Mouse (Mus musculus): ENCODE results near the gene Ptprn2. TPM values are rescaled to one million over a fixed set of nuclear protein-coding genes. Genes with fewer than 3 reads are reported as not detected.

The Ptprn2 gene
- total RNA-seq, 2 experiments from 2014 or later, result not detected

DNA sequence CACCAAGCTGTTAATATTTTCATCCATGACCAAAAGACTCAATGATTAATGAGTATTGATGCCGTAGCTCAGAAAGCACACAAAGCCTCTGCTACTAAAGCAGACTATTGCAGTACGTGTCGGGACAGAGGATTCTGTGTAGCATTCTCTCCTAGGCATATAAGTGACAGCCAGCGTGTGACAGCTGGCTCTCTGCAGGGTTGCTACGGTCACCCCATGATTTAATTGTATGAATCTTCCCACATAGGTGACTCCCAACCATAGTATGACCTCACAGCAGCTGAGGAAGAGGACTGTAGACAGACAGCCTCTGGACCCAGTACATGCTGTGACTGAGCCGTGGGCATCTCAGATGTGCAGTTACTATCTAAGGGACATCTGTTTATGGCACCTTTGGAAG, 114.5 kb downstream of the Ptprn2 start:
- Histone ChIP-seq H3K27ac (no peak overlapping the region), H3K4me3 (no peak overlapping the region)
- TF ChIP-seq CTCF (IDR thresholded peaks at IDR 0.05), result no peak
- no peak for DNase-seq
- intact Hi-C loops (cut with DNase I), result no loop called here

GRCm38 (mm10) chr12:116601395-116601794, 115.9 kb downstream of the Ptprn2 start:
- no peak for TF ChIP-seq CTCF (IDR thresholded peaks at IDR 0.05)
- intact Hi-C loops (cut with DNase I), result no loop called here
- no peak overlapping the region for H3K4me3 ChIP-seq

DNA sequence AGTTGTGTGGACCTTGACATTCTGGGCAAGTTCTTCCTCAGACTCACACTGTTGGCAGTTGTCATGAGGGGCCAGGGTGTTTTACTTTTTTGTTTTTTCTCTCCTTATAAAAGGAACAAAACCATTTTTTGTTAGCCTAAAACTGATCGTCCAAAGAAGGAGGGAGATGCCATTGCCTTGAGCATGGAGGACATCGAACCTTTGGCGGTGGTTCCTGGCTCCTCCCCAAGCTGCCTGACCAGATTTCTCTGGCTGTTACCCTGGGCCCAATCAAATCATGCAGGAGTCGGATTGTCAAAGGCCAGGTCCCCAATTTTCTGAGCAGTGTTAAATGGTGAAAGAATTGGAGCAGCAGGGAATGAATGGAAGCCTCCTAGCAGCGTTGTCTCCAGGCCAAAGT, 116.4 kb downstream of the Ptprn2 start:
- no peak overlapping the region for H3K4me3 ChIP-seq
- intact Hi-C loops (cut with DNase I), result no loop called here
- H3K27ac ChIP-seq, result no peak overlapping the region
- no peak for DNase-seq
- TF ChIP-seq CTCF (IDR thresholded peaks at IDR 0.05), result no peak

More at GRCm38 (mm10) chr12:116601395-116601794, 115.9 kb downstream of the Ptprn2 start:
- no peak for DNase-seq
- no peak overlapping the region for H3K27ac ChIP-seq

- DNase-seq, result no peak
- no peak overlapping the region for H3K27ac ChIP-seq
- no peak overlapping the region for H3K4me3 ChIP-seq
- intact Hi-C loops (cut with DNase I), result no loop called here
- no peak for TF ChIP-seq CTCF (IDR thresholded peaks at IDR 0.05)
Measured at GRCm38 (mm10) chr12:116608598-116608997, 123.1 kb downstream of the Ptprn2 start.

GRCm38 (mm10) chr12:116619868-116620267, 134.3 kb downstream of the Ptprn2 start:
- H3K27ac ChIP-seq, result no peak overlapping the region
- intact Hi-C loops (cut with DNase I), result no loop called here
- DNase-seq, result peak; percentile 60
- peak overlapping the region; percentile 19; the same call in 1 of the 2 replicates for H3K4me3 ChIP-seq
- peak; percentile 82 for TF ChIP-seq CTCF (IDR thresholded peaks at IDR 0.05)

DNA sequence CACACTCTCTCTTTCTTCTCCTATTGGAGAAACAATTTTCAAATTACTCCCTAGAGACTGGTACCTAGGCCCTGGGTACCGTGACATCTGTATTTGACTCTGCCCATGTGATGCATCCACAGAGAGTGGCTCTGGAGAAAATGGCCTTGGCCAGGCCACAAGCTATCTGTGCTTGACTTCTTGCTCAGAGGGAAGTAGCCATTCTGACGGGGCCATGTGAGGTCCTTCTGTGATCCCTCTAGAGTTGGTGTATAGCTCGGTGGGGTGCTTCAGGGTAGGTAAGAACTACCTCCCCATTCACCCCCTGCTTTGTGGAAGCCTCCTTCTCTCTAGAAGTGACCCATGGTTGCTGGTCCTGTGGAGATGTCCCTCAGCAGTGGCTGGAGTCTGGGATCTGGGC, 134.8 kb downstream of the Ptprn2 start:
- no peak overlapping the region for H3K4me3 ChIP-seq
- intact Hi-C loops (cut with DNase I), result no loop called here
- DNase-seq, result no peak
- H3K27ac ChIP-seq, result no peak overlapping the region
- TF ChIP-seq CTCF (IDR thresholded peaks at IDR 0.05), result no peak

- no peak for DNase-seq
- TF ChIP-seq CTCF (IDR thresholded peaks at IDR 0.05), result no peak
- intact Hi-C loops (cut with DNase I), result no loop called here
- no peak overlapping the region for H3K27ac ChIP-seq
- H3K4me3 ChIP-seq, result no peak overlapping the region
Measured at GRCm38 (mm10) chr12:116621325-116622040, 136.0 kb downstream of the Ptprn2 start.

DNA sequence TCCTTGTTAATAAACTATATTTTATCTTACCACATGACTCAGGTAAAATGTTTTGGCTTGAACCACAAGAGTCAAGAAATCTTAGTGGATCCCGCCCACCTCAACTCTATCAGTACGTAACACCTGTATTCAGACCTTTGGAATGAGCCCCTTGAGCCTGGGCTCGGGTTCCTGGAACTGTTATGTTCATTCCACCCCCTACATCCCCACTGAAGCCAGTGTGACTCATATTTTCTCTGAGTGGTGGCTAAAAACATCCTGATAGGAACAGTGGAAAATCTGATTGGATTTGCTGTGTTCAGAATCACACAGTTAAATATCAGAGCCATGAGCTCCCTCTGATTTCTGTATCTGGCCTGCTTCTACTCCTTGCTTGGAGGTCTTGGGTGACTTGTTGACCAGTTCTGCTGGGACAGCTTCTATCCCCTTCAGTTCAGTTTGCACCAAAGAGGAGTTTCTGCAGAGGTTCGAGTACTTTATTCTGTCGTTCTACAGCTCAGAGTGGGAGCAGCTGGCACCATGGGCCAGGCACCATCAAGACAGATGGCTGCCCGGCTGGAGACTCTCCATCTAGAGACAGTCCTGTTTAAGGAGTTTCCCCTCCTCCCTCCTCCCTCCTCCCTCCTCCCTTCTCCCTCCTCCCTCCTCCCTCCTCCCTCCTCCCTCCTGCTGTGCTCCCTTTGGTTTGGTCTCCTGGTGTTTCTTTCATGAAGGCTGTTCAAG, 137.3 kb downstream of the Ptprn2 start:
- Histone ChIP-seq H3K4me3 (no peak overlapping the region), H3K27ac (no peak overlapping the region)
- no peak for DNase-seq
- intact Hi-C loops (cut with DNase I), result no loop called here
- no peak for TF ChIP-seq CTCF (IDR thresholded peaks at IDR 0.05)

- Histone ChIP-seq H3K4me3 (no peak overlapping the region), H3K27ac (no peak overlapping the region)
- peak; percentile 78 for TF ChIP-seq CTCF (IDR thresholded peaks at IDR 0.05)
- intact Hi-C loops (cut with DNase I), result no loop called here
- DNase-seq, result no peak
Measured at GRCm38 (mm10) chr12:116625391-116626281, 140.1 kb downstream of the Ptprn2 start.

GRCm38 (mm10) chr12:116628992-116629391, 143.5 kb downstream of the Ptprn2 start:
- Histone ChIP-seq H3K27ac (no peak overlapping the region), H3K4me3 (no peak overlapping the region)
- intact Hi-C loops (cut with DNase I), result no loop called here
- TF ChIP-seq CTCF (IDR thresholded peaks at IDR 0.05), result no peak
- DNase-seq, result no peak

GRCm38 (mm10) chr12:116637498-116637897, 152.0 kb downstream of the Ptprn2 start:
- Histone ChIP-seq H3K4me3 (no peak overlapping the region), H3K27ac (no peak overlapping the region)
- intact Hi-C loops (cut with DNase I), result no loop called here
- TF ChIP-seq CTCF (IDR thresholded peaks at IDR 0.05), result no peak
- DNase-seq, result no peak

- intact Hi-C loops (cut with DNase I), result no loop called here
- no peak overlapping the region for H3K4me3 ChIP-seq
- TF ChIP-seq CTCF (IDR thresholded peaks at IDR 0.05), result no peak
- no peak for DNase-seq
- no peak overlapping the region for H3K27ac ChIP-seq
Measured at GRCm38 (mm10) chr12:116640871-116641270, 155.4 kb downstream of the Ptprn2 start.

Measured in gastrocnemius, adult 2 months (tissue).